Mouse (Mus musculus) spleen, postnatal 36 days (tissue): Measurements from ENCODE around the gene 4933405L10Rik.

Experiments
- DNase-seq, 2 experiments: peaks; one replicate each; pipeline ENCODE4 v3.0.0; 2022; ENCODE audit warnings: low spot score in 2 of 2, mixed read lengths in 1 of 2

The 4933405L10Rik gene

GRCm38 (mm10) chr8:105707498-105708403 lies at the start of gene 4933405L10Rik, which contains the start of gene Enkd1:
TSS of gene 4933405L10Rik (plus strand) at chr8:105707655.
TSS of gene Enkd1 (minus strand) at chr8:105708210.
- peak; percentile 85 to 87 for DNase-seq

DNA sequence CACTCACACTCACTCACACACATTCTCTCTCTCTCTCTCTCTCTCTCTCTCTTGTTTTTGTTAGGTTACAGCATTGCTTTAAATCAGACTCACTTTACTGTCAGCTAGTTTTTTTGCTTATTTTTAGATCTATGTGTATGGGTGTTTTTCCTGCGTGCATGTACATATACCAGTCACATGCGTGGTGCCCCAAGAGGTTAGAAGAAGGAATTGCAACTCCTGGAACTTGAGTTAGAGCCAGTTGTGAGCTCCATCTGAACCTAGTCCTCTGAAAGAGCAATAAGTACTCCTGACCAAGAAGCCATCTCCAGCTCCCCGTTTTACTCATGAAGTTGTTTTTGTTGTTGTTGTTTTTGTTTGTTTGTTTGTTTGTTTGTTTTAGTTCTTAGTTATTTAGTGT lies 46.3 kb upstream of the 4933405L10Rik start:
- DNase-seq: peak; percentile 27 to 42

DNA sequence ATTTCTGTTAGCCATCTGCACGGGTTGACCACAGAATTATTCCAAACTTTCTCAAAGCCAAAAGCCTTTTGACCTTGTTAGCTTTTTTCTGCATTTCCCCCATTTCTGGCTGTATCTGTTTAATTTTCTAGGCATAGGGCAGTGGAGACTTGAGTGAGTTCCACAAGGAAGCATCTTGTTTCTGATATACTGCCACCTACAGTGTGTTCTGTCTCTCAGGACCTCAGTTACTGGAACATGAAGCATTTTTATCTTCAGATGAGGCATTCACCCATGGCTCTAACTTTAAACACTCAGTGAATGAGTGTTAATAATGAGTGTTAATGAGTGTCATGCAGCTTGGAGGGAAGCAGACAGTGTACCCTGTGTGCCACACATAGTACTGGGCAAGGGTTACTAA lies 29.6 kb upstream of the 4933405L10Rik start:
- DNase-seq: no peak

- no peak for DNase-seq
Measured at GRCm38 (mm10) chr8:105685325-105685724, 22.1 kb upstream of the 4933405L10Rik start.

- peak; percentile 85 to 87 for DNase-seq
Measured at GRCm38 (mm10) chr8:105685796-105686308, 21.6 kb upstream of the 4933405L10Rik start, which contains the start of gene Carmil2. TSS of gene Carmil2 (plus strand) at chr8:105686274.

DNA sequence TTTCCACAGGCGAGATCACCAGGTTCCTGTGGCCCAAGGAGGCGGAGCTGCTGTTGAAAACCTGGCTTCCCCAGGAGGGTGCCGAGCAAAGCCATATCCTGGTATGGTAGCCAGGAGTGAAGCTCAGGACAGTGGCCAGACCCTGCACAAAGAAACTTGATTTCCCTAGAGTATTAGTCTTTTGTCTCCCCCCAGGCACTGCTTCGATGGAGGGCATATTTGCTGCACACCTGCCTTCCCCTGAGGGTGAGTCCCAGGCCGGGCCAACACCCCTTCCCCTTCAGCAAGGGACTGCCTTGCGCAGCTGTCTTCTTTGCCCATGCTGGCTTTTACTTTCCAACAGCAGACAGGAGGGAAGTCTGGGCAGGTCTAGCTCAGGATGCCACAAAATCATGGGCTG lies 20.9 kb upstream of the 4933405L10Rik start:
- DNase-seq: peak; percentile 39 to 46

DNA sequence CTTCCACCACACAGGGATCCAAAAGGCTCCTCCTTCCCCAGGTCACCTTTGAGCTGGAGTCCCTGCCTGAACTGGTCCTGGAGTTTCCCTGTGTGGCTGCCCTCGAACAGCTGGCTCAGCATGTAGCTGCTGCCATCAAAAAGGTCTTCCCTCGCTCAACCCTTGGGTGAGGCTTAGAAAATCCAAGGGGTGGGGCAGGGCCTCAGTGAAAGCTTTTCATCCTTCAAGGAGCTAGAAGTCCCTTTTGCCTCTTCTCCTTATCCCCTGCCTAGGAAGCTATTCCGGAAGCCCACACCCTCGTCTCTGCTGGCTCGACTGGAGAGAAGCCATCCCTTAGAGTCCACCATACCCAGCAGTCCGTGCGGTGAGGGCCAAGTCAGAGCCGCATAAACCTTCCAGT lies 19.9 kb upstream of the 4933405L10Rik start:
- DNase-seq: no peak

DNA sequence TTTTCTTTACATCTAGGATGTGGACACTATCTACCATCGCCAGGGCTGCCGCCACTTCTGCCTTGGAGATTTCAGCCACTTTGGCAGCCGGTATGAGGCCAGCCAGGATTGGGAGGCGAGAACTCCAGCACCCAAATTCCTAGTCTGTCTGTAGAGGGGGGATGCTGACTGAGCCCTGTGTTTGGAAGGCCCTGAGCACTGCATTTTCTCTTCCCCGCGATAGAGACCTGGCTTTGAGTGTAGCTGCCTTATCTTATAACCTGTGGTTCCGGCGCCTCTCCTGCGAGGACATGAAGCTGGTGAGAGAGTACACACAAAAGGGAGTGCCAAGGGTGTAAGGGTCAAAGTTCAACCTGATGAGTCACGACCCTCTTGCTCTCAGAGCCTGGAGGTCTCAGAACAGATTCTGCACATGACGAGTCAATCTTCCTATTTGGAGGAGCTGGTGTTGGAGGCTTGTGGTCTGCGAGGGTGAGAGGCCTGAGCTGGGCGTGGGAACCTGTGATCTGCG lies 19.2 kb upstream of the 4933405L10Rik start:
- DNase-seq: no peak

- no peak for DNase-seq
Measured at GRCm38 (mm10) chr8:105689256-105689982, 18.0 kb upstream of the 4933405L10Rik start.

DNA sequence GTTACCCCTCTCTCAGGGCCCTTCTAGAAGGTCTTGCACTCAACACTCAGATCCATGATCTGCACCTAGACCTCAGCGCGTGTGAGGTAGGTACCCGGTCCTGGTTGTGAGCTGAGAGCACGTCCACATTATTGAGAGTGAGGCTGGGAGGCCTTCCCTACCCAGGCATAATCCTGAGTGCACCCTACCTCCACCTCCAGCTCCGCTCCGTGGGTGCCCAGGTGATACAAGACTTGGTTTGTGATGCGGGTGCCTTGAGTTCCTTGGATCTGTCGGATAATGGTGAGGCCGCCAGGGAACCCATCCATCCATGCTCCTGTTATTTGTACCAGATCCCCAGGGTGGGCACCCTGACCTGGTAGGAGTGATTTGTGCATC lies 17.5 kb upstream of the 4933405L10Rik start:
- no peak for DNase-seq

DNA sequence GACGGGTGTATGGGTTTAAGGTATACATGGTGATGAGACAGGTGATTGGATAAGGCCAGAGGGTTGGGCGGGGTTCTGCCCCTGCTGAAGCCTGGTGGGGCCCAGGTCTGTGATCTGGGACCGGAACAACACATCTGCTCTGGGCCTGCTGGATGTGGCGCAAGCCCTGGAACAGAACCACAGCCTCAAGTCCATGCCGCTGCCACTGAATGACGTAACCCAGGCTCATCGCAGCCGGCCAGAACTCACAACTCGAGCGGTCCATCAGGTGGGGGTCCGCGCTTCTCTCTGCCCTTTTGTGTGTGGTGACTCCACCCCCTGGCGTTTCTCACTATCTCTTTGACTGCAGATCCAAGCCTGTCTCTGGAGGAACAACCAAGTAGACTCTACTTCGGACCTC lies 16.5 kb upstream of the 4933405L10Rik start:
- no peak for DNase-seq

DNA sequence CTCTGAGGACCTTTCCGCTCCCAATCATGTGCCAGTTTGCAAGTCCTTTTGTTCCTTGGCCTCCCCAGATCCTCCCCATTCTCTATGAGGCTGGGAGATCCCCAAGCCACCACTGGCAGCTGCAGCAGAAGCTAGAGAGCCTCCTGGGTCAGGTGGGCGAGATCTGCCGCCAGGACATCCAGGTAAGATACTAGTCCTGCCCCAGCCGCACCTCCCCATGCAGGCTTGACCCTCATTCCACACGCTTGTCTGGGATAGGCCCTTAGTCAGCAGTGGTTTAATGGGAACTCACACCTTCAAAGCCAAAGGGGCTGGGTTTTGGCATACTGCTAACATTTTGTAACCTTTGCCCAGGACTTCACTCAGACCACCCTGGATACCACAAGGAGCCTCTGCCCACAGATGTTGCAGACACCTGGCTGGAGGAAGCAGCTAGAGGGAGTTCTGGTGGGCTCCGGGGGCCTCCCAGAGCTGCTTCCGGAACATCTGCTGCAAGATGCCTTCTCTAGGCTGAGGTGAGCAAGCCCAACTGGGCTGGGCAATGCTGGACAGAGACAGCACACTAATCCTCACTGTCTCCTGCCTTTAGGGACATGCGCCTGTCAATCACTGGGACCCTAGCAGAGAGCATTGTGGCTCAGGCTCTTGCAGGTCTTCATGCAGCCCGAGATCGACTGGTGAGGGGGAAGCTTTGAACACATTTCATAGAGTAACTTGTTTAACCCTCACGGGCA lies 14.8 kb upstream of the 4933405L10Rik start:
- no peak for DNase-seq

DNA sequence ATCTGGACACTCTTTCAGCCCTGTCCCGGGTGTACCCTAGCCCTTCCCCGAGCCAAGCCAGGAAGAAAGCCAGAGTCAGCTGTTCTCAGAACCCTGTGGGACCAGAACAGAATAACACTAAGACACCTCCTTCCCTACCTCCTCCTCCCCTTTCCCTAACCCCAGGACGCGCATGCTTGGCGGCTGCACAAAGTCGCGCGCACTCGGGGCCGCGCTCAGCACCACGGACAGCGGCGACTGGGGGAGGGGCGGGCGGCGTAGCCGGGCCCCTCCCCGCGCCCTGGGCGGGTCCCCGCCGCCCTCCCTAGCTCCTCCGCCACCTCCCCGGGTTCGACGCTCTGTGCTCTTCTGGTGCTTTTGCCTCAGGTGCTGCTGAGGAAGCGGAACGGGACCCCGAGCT lies 13.8 kb upstream of the 4933405L10Rik start:
- DNase-seq: no peak

DNA sequence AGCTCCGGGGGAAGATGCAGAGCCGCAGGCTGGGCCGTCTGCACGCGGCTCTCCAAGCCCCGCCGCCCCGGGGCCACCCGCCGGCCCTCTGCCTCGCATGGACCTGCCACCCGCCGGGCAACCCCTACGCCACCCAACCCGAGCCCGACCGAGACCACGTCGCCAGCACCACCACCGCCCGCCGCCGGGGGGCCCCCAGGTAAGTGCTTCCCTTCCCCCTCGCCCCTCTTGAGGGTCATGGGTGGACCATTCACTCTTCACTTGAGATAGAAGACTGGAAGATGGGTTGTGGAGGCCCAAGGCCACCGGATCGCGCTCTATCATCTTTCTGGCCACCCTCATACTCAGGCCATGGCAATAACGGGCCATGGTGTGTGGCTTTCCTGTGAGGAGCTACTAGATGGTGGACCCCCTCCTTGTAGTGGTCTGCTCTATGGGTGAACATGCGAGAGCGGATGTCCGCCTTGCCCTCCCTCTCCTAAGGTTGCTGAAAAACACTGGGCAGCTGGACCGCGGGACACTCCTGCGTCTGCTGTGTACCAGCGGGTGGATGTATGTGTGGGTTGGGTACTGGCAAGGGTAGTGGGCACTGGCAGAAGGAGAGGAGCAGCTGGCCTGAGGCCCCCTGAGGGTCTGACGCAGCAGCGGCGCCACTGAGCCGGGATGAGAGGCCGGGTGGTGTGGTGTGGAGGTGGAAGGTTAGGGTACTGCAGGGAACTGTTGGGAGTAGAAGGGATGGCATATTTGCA lies 13.2 kb upstream of the 4933405L10Rik start:
- no peak for DNase-seq

DNA sequence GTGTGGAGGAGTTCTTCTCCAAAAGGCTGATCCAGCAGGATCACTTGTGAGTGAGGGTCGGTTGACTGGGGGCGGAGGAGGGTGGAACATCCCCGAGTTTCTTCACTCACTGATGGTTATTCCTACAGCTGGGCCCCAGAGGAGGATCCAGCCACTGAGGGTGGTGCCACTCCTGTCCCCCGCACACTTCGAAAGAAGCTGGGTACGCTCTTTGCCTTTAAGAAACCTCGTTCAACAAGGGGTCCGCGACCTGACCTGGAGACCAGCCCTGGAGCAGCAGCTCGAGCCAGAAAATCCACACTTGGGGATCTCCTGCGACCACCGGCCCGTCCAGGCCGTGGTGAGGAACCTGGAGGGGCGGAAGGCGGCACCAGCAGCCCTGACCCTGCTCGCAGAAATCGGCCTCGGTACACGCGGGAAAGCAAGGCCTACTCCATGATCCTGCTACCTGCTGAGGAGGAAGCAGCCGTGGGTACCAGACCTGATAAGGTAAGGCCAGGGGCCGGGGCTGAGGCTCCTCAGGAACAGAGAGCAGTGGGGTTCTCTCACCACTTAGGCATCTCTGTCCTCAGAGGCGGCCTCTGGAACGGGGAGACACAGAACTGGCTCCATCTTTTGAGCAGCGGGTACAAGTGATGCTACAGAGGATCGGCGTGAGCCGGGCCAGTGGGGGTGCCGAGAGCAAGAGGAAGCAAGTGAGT lies 12.2 kb upstream of the 4933405L10Rik start:
- DNase-seq: no peak

DNA sequence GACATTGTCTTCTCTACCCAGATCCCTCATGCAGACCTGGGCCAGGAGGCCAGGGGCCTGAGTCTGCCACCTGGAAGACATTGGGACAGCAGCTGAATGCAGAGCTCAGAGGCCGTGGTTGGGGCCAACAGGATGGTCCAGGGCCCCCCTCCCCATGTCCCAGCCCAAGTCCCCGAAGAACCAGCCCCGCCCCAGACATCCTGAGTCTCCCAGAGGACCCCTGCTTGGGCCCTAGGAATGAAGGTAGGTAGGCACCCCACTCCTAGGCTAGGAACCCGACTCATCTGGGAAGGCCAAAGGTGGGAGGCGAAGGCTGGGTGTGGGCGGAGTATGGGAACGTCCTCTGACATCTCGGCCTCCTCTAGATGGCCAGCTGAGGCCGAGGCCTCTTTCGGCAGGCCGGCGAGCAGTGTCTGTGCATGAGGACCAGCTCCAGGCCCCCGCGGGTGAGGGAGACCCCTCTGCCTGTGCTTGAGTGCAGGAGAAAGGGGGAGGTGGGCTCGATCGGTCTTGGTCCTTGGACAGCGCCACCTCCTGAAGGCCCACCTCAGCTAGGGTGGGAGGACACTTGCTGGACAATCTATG lies 10.2 kb upstream of the 4933405L10Rik start:
- DNase-seq: no peak

DNA sequence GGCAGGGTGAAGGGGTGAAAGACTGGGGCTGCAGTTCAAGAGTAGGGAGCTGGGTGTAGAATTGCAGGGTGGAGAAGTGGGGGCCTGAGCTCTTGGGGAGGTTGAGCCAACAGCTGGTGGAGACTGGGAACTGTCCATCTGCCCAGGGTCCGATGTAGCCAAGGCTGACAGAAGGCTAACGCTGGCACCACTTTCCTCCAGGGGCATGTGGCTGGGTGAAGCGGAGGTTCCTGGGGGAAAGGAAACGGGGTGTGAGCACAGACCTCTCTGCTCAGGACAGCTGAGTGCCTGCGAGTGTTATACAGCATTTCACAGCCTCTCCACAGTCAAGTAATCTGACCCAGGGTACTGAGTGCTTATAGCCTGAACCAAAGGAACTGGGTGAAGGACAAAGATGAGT lies 8.7 kb upstream of the 4933405L10Rik start:
- no peak for DNase-seq

GRCm38 (mm10) chr8:105699488-105700215 lies 7.8 kb upstream of the 4933405L10Rik start:
- no peak for DNase-seq

GRCm38 (mm10) chr8:105700566-105700965 lies 6.9 kb upstream of the 4933405L10Rik start:
- peak; percentile 81 to 83 for DNase-seq
